Comparison of ENCODE assay signal across 10 mouse cellular contexts in the genomic region with DNA sequence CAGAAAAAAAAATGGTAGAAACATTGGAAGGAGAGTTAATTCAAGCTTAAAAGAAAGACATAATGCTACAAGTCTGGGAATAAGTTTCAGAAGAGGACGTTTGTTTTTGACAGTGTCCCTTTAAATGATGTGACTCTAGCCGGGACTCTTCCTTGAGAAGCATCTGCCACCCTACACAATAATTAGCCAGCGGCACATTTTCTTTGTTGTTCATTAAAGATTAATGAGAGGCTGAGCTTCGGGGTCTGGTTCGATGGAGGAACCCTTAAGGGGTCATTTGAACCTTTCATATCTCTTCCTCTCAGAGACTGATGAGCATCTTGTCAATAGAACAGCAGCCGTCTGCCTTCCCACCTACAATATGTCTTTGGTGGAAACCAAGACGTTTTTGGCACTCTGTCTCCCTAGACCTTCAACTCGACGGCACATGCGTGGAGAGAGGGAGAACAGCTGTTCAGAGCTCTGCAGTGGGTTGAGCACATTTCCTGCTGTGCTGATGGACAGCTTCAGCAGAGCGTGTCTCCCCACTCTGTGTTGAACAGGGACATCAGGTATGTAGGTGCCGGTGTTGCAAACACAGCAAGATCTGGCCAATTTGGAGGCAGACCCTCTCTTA.
A peak's percentile ranks its signal among the peaks of the same experiment; 100 is the strongest.
DNase-seq lines count a peak whose midpoint lies in the region; ATAC-seq lines count a peak whose summit lies in the region.
"Had no signal": no experiment of that assay in that cellular context is flagged by ENCODE, and none has a peak within 500 bp of the region (broad histone marks: within the 10 kb centered on the region; RNA-seq: fewer than 3 reads in every experiment).

No protein-coding gene starts in this region.

- H3K4me2 ChIP-seq in midbrain, embryonic 13.5 days (replicated peaks), result no peak overlapping the region; the same call in 1 of the 2 replicates
- H3K4me2 ChIP-seq in midbrain, embryonic 16.5 days (ENCODE audit: low read length), result no peak overlapping the region

- no peak overlapping the region for H3K9ac ChIP-seq in midbrain, embryonic 13.5 days (replicated peaks)
- no peak overlapping the region for H3K9ac ChIP-seq in midbrain, embryonic 16.5 days (ENCODE audit: low read depth, low read length)

- peaks cover 13% of the 10 kb centered on the region; the same call in 1 of the 2 replicates for H3K4me1 ChIP-seq in midbrain, embryonic 13.5 days (replicated peaks)
- H3K4me1 ChIP-seq in midbrain, embryonic 16.5 days (ENCODE audit: control insufficient read depth, insufficient read depth, low read length), result no peaks in the 10 kb centered on the region

- no peak overlapping the region for H3K27ac ChIP-seq in midbrain, embryonic 13.5 days
- H3K27ac ChIP-seq in midbrain, embryonic 16.5 days (ENCODE audit: low read length), result no peak overlapping the region

- no peaks in the 10 kb centered on the region for H3K36me3 ChIP-seq in midbrain, embryonic 13.5 days
- H3K36me3 ChIP-seq in midbrain, embryonic 16.5 days (ENCODE audit: control insufficient read depth, insufficient read depth, low read length), result no peaks in the 10 kb centered on the region

- WGBS in midbrain, embryonic 13.5 days, result 32% methylated on average over 12 of the region's 12 CpGs
- WGBS in midbrain, embryonic 16.5 days, result 23% methylated on average over 12 of the region's 12 CpGs

- H3K4me3 ChIP-seq in midbrain, embryonic 13.5 days (replicated peaks), result no peak overlapping the region
- no peak overlapping the region for H3K4me3 ChIP-seq in midbrain, embryonic 16.5 days (ENCODE audit: low read depth, low read length)
- H3K4me3 ChIP-seq: myocyte had no signal

- ATAC-seq in midbrain, embryonic 13.5 days, result peak; percentile 69
- ATAC-seq in midbrain, embryonic 16.5 days, result no peak

- peak; percentile 12 to 22 for DNase-seq in frontal cortex, postnatal 36 days (ENCODE audit: low spot score in 2 of 2)
- no peak for DNase-seq in frontal cortex, postnatal 25 days (ENCODE audit: low spot score in 2 of 2)
- DNase-seq in left cerebral cortex, postnatal 4 days, result peak; percentile 49
- no peak for DNase-seq in spleen, postnatal 4 days (ENCODE audit: low spot score in 2 of 2)
- DNase-seq in spleen, postnatal 10 days (ENCODE audit: low spot score in 2 of 2), result no peak
- no peak for DNase-seq in heart, adult 18-20 months
- DNase-seq: adrenal gland, postnatal 36 days had no signal

- no peaks in the 10 kb centered on the region for H3K27me3 ChIP-seq in midbrain, embryonic 13.5 days
- H3K27me3 ChIP-seq in midbrain, embryonic 16.5 days (ENCODE audit: control insufficient read depth, insufficient read depth, low read depth, low read length), result no peaks in the 10 kb centered on the region

- H3K9me3 ChIP-seq in midbrain, embryonic 13.5 days, result no peaks in the 10 kb centered on the region
- no peaks in the 10 kb centered on the region for H3K9me3 ChIP-seq in midbrain, embryonic 16.5 days (replicated peaks; ENCODE audit: control insufficient read depth, low read length, poor library complexity, severe bottlenecking)

- intact Hi-C loops in left cerebral cortex, postnatal 4 days (cut with DNase I), result no loop called here

Comparison
In these comparisons a context has a peak if more than half of its experiments do, and no peak if none do; other contexts are left out.
1. DNase-seq: peak in frontal cortex, postnatal 36 days (2 of 2) and left cerebral cortex, postnatal 4 days (single experiment); none in frontal cortex, postnatal 25 days (0 of 2), spleen, postnatal 4 days (0 of 2), spleen, postnatal 10 days (0 of 2) and heart, adult 18-20 months (0 of 2).